Mouse (Mus musculus) common myeloid progenitor, adult 5-6 weeks (primary cell): ENCODE measurements around the gene Patj. TPM values are rescaled to one million over a fixed set of nuclear protein-coding genes. Genes with fewer than 3 reads are reported as not detected.

Source experiments
- ATAC-seq: replicated peaks from 2 replicates; pipeline ENCODE4 v1.8.0; 2016; ENCODE audit warnings: low read depth, mild to moderate bottlenecking, moderate TSS enrichment, inconsistent platforms; ENCODE audit not compliant: poor library complexity, severe bottlenecking
- total RNA-seq: library from RNA; stranded (forward); fragments of 200-1000, 187-1606 nt; gene quantifications from 2 replicates; pipeline ENCODE4 v1.2.3, GENCODE M21; 2017

Patj gene
- total RNA-seq, 1 experiment from 2014 or later: 12.5 TPM

DNA sequence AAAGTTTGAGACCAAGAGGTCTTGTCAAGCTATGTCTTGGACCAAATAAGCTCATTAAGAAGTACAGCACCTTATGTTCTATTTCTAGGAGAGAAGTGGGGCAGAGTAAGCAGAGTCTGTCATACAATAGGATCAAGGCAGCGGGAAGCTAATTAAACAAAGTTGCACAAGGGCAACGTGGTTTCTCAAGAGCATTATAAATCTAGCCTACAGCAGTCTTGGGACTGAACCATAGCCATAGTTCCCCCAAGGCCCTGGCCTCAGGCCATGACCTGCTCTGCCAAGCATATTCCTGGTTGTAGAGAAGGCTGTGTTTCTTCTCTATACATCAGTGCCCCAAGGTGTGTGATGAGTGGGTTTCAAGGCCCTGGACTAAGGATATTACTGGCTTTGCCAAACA lies 105.3 kb downstream of the Patj start:
- no peak for ATAC-seq

DNA sequence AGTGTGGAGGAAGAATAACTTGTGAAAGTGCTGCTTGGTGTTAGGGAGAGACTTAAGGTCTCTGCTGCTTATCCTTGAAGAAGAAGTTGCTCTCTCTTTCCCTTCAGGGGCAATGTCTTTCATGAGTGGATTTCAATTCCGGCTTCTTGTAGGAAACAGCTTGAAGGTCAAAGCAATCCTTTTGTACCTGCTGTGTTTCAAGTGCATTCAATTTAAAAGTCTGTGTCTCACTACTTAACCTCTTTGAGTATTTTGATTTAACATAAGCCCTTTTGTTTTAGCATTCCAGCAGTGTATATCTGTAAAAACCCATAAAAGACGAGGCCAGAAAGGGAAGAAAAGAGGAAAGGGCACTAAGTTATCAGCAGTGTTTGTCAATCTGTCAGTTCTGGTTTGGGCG lies 109.2 kb downstream of the Patj start:
- no peak for ATAC-seq

DNA sequence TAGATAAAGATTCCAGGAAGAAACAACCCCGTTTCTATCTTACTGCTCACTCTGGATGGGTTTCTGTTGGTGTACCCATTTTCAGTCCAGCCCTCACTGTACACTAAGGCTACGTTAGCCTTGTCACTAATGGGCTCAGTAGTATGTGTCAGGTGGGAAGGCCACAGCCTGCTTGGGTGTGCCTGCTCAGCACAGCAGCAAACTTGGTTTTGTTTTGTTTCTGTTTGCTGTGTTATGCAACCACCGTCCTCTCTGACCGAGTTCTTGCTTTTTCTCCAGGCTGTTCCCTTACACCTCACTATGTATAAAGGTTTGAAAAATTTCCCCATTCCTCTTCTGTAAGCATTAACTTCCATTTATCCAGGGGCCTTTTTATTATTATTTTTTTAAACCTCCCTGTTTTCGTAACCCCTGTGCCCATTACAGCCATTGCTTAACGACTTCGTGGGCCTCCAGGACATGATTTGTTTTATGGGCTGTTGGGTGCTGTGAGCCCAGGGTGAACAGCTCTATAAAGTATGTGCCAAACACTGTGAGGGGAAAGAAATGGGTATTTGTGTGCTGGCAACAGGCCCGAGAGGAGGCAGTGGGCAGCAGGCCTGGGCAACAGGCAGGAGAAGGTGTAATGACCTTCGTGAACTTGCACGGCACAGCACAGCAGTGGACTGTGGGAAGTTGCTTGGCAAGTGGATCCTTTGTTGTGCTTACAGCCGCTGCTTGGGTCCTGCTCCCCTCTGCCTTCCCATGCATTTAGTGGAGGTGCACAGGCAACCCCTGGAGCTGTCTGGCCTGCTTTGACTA lies 113.1 kb downstream of the Patj start:
- no peak for ATAC-seq

DNA sequence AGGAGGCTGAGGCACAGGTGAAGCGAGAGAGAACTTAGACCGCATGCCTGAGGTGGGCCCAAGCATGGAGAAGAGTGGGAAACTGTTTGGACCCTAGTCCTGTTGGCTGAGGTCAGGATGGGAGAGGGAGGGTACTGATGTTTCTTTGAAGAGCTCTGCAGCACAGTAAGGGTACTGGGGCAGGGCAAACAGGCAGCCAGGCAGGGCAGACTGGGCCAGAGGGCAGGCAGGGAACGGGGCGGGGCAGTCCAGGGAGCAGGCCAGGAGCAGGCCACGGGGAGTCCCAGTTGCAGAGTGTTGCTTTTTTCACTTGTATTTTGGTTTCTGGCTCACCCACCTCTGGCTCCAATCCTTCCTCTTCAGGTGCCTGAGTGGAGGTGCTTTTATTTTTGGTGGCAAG lies 114.4 kb downstream of the Patj start:
- no peak for ATAC-seq

GRCm38 (mm10) chr4:98511296-98511695 lies 115.7 kb downstream of the Patj start:
- no peak for ATAC-seq

GRCm38 (mm10) chr4:98511964-98512743 lies 116.6 kb downstream of the Patj start:
- ATAC-seq: no peak

GRCm38 (mm10) chr4:98520492-98520891 lies 124.9 kb downstream of the Patj start:
- ATAC-seq: no peak

GRCm38 (mm10) chr4:98524525-98524924 lies 128.9 kb downstream of the Patj start:
- no peak for ATAC-seq

DNA sequence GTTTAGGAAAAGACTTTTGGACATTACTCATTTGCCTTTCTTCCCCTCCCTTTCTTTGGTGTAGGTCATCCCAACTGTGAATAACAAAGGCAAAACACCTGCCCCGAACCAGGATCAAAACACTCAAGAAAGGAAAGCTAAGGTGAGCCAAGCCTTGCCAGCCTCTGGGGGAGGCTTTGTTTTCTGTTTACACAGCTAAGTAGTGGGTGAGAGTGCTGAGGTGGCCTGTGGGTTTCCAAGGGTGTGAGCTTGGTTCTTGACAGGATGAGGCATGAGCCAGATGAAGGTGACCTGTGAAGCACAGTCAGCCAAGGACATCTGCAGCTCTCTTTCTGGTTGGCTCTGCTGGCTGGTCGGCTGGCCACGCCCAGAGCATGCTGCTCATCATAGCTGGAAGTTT lies 139.9 kb downstream of the Patj start:
- ATAC-seq: no peak

DNA sequence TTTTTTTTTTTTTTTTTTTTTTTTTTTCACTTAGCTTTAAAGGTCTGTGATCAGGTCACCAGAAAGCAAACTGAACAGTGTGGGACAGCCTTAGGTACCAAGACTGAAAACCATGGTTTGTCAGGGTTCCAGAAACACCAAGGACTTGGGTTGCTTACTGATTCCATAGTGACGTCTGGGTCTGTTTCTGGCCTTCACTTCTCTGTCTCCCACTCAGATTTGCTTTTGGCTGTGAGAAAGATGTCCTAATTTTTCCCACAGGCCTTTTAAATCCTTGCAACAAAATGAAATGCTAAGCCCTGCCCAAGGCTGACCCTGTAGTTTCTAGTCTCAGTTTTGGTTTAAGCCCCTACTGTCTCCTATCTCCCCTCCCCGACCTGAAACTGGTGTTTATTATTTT lies 146.0 kb downstream of the Patj start:
- ATAC-seq: no peak

DNA sequence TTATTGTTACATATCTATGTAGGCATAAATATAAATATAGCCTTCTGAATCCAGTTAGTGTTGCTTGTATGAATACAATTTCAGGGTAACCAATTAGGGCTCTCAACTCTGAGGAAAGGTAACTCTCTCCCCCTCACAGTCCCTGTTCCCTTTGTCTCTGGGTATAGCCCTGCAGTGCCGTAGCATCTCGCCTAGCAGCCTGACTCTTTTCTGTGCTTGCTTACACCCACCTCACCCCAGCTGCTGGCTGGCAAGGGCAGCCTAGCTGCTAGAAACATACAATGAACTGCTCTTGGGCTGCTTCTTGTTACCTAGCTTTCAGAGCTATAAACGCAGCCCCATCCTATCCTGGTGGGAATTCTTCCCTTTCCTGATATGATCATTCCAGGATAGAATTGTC lies 147.4 kb downstream of the Patj start:
- no peak for ATAC-seq

DNA sequence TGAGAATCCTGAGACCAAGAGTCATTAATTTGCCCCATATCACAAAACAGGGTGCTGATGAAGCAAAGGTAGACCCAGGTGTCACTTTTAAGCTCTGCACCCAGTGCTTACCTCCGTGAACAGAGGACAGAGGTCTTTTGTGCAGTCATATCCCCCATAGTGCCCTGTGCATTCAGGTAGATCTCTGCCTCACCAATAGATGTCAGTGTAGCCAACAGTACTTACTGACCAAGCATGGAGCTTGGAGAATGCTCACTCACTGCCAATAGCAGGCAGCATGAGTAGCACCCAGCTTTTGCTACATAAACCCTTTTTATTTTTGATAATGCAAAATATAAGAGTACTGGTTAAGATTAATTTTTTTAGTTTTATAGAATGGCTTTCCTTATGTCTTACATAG lies 149.8 kb downstream of the Patj start:
- ATAC-seq: peak; percentile 65

GRCm38 (mm10) chr4:98546456-98547176 lies 151.0 kb downstream of the Patj start:
- no peak for ATAC-seq

DNA sequence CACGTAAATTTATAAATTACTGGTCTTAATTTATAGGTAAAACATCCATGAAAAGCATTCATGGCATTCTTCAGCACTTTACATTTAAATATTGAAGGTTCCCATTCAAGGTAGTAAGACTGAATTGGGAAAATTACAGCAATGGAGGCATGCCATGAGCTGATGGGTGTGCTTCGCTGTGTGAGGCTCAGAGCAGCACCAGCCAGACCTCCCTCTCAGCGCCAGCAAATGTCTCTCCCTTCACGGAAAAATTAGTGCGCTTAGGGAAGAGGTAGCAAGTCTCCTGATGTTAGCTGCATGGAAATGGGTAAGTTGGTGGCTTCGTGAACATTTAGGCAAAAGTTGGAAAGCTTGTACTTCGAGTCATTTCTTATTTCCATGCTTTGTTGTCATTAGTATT lies 153.9 kb downstream of the Patj start:
- ATAC-seq: no peak

GRCm38 (mm10) chr4:98550116-98550515 lies 154.5 kb downstream of the Patj start:
- no peak for ATAC-seq

DNA sequence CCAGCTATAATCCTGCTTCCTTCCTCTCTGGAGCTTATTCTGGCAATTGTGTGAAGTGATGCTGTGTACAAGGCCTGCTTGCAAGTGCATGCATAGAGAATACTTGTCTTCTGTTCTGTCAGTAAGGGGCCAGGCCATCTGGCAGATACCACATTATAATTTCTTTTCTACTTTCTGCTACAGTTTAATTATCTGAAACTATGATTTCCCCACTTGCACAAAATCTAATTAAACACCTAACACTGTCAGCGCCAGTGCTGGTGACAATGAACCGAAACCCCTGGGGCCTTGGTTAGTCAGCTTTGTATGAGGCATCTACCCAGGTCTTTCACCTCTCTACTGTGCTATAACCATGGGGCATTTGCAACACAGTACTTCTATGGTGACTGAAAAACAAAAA lies 160.1 kb downstream of the Patj start:
- no peak for ATAC-seq

- ATAC-seq: no peak
These were observed 160.9 kb downstream of the Patj start for GRCm38 (mm10) chr4:98556449-98556848.

DNA sequence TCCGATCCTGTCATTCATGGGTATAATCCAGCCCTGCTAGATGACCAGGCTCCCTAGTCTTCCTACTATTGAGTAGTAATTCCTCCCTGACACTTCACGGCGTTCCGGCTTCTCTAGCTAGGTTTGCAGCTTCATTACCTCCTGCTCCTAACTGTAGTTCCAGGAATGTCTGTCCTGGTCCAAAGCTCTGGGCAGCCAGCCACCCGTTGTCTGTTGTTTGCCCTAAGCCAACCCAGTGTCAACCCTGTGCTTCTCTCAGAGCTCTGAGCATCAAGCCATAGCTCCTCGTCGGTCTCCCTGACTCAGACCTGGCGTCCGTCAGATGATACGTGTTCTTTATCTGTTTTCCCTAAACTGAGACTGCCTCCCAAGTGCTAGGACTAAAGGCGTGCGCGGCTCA lies 161.6 kb downstream of the Patj start:
- ATAC-seq: no peak

GRCm38 (mm10) chr4:98560196-98560830 lies 164.7 kb downstream of the Patj start:
- no peak for ATAC-seq

- ATAC-seq: no peak
These were observed 167.5 kb downstream of the Patj start for GRCm38 (mm10) chr4:98563082-98563481.
